Mouse (Mus musculus) lung, embryonic 14.5 days (tissue): ENCODE measurements around the gene Hist1h4i. TPM values are rescaled to one million over a fixed set of nuclear protein-coding genes. Genes with fewer than 3 reads are reported as not detected.

Source experiments
- ATAC-seq: fragments of 200-750 bp; cut with Nextera tagmentation; 2 replicates; pipeline ENCODE4 v1.8.0; 2017; ENCODE audit warnings: mild to moderate bottlenecking, moderate TSS enrichment, moderate library complexity; ENCODE audit not compliant: insufficient read depth
- DNase-seq: peaks from one replicate; pipeline ENCODE4 v3.0.0-alpha.2; 2015
- H3K27ac ChIP-seq: fragments of 300-500 bp; sonication (generic); 2 replicates; pipeline ENCODE4 v1.5.1; 2014; ENCODE audit warnings: low read depth, mild to moderate bottlenecking, moderate library complexity
- H3K27me3 ChIP-seq: fragments of 300-500 bp; sonication (generic); 2 replicates; pipeline ENCODE4 v1.6.1; 2014; ENCODE audit warnings: low read length, control low read depth; ENCODE audit not compliant: insufficient read depth
- H3K36me3 ChIP-seq: fragments of 300-500 bp; sonication (generic); 2 replicates; pipeline ENCODE4 v1.6.1; 2014; ENCODE audit warnings: control low read depth; ENCODE audit not compliant: insufficient read depth
- H3K4me1 ChIP-seq: fragments of 300-500 bp; sonication (generic); 2 replicates; pipeline ENCODE4 v1.6.1; 2014; ENCODE audit warnings: antibody characterized with exemption, control low read depth; ENCODE audit not compliant: insufficient read depth
- H3K4me2 ChIP-seq: fragments of 300-500 bp; sonication (generic); 2 replicates; pipeline ENCODE4 v1.6.1; 2014; ENCODE audit warnings: mild to moderate bottlenecking
- H3K4me3 ChIP-seq: fragments of 300-500 bp; sonication (generic); 2 replicates; pipeline ENCODE4 v1.5.1; 2014; ENCODE audit warnings: low read depth, low read length
- H3K9ac ChIP-seq: fragments of 300-500 bp; sonication (generic); 2 replicates; pipeline ENCODE4 v1.6.1; 2014
- H3K9me3 ChIP-seq: fragments of 300-500 bp; sonication (generic); 2 replicates; pipeline ENCODE4 v1.6.1; 2016; ENCODE audit warnings: low read depth, low read length, control low read depth
- CTCF ChIP-seq: IDR thresholded peaks from 2 replicates; pipeline ENCODE4 v1.5.1; 2016; ENCODE audit warnings: antibody characterized with exemption, low read depth
- WGBS: fragments of 180-500 bp; shearing (Covaris S2); extraction: QIAGEN DNeasy Blood & Tissue Kit; methylation state at CpG from one replicate; pipeline ENCODE4 v1.1.7; 2014; 5-methylcytosine and 5-hydroxymethylcytosine counted together
- microRNA-seq: library from miRNA; unstranded; fragments of <30 nt; microRNA quantifications from one replicate; pipeline ENCODE4, GENCODE M21; 2016; ENCODE audit warnings: borderline number of aligned reads
- polyA plus RNA-seq: library from polyadenylated mRNA; unstranded; fragments of >200 nt; fragmentation: Nextera tagmentation; extraction: Ambion mirVana; gene quantifications from 2 replicates; pipeline ENCODE4 v1.2.1, GENCODE M21; 2014

The Hist1h4i gene
- polyA plus RNA-seq, 1 experiment from 2014 or later = 26.4 TPM

- DNase-seq (no peak), ATAC-seq (no peak)
- no peak overlapping the region for H3K9ac ChIP-seq
- H3K4me3 ChIP-seq = no peak overlapping the region
- no peak for TF ChIP-seq CTCF
- no peak overlapping the region for H3K4me2 ChIP-seq
- H3K4me1 ChIP-seq = no peaks in the 10 kb centered on the region; the same call in 1 of the 2 replicates
- H3K36me3 ChIP-seq = no peaks in the 10 kb centered on the region
- H3K9me3 ChIP-seq = no peaks in the 10 kb centered on the region
- no peak overlapping the region for H3K27ac ChIP-seq
- H3K27me3 ChIP-seq = peaks cover 23% of the 10 kb centered on the region
- whole genome bisulfite sequencing = 73% methylated on average over 5 of the region's 5 CpGs
These were observed 48.6 kb downstream of the Hist1h4i start for GRCm38 (mm10) chr13:21992550-21992949.

Small RNAs within 50 kb of the gene (microRNA-seq; reads per million reads assigned to microRNA genes)
- gene Gm26300 = not detected
- not detected for gene Gm44390
- gene Gm44486 = not detected

Other genes starting within 250 kb of the Hist1h4i start
- 24.4 and 25.8 TPM in 2 replicates for gene Hist1h2bq, start 231.2 kb downstream of the Hist1h4i start, polyA plus RNA-seq
- gene Hist1h2ao, start 230.9 kb downstream of the Hist1h4i start, polyA plus RNA-seq = 1.9 TPM in 1 of 2 replicates, not detected in the other
- not detected in 2 replicates for gene Hist1h4m, start 229.6 kb downstream of the Hist1h4i start, polyA plus RNA-seq
- 31.8 and 32.5 TPM in 2 replicates for gene Hist1h4n, start 209.2 kb downstream of the Hist1h4i start, polyA plus RNA-seq
- gene Hist1h2ap, start 207.9 kb downstream of the Hist1h4i start, polyA plus RNA-seq = 5,437 and 5,439 TPM in 2 replicates
- gene Hist1h2br, start 207.6 kb downstream of the Hist1h4i start, polyA plus RNA-seq = 26.4 and 28.5 TPM in 2 replicates
- 16.0 and 16.4 TPM in 2 replicates for gene Zfp184, start 96.3 kb downstream of the Hist1h4i start, polyA plus RNA-seq
- 0.12 and 0.26 TPM in 2 replicates for gene Pom121l2, start 60.2 kb downstream of the Hist1h4i start, polyA plus RNA-seq
- gene Prss16, start 31.6 kb downstream of the Hist1h4i start, polyA plus RNA-seq = 1.6 and 2.0 TPM in 2 replicates
- 21.2 and 21.6 TPM in 2 replicates for gene Hist1h2ah, start 5.8 kb downstream of the Hist1h4i start, polyA plus RNA-seq
- 8.6 and 11.7 TPM in 2 replicates for gene Hist1h2bk, start 5.5 kb downstream of the Hist1h4i start, polyA plus RNA-seq
- gene Hist1h2ag, start 1.6 kb upstream of the Hist1h4i start, polyA plus RNA-seq = 71.0 and 82.2 TPM in 2 replicates
- 15.8 and 16.9 TPM in 2 replicates for gene Hist1h2bj, start 1.9 kb upstream of the Hist1h4i start, polyA plus RNA-seq
- gene Vmn1r188, start 43.1 kb upstream of the Hist1h4i start, polyA plus RNA-seq = not detected in 2 replicates
- not detected in 2 replicates for gene Vmn1r189, start 64.5 kb upstream of the Hist1h4i start, polyA plus RNA-seq
- gene Vmn1r191, start 142.6 kb upstream of the Hist1h4i start, polyA plus RNA-seq = not detected in 2 replicates
- not detected in 2 replicates for gene Vmn1r192, start 149.8 kb upstream of the Hist1h4i start, polyA plus RNA-seq
- not detected in 2 replicates for gene Vmn1r193, start 181.8 kb upstream of the Hist1h4i start, polyA plus RNA-seq
- not detected in 2 replicates for gene Vmn1r194, start 202.9 kb upstream of the Hist1h4i start, polyA plus RNA-seq
- gene Vmn1r195, start 229.2 kb upstream of the Hist1h4i start, polyA plus RNA-seq = not detected in 2 replicates
- not detected in 2 replicates for gene Vmn1r196, start 248.6 kb upstream of the Hist1h4i start, polyA plus RNA-seq